Mouse (Mus musculus) ZHBTc4 (cell line): ENCODE measurements at regions not wholly inside any gene's neighbourhood (a gene's known extent, or its start where the extent isn't known, plus 50 kb on each side); places are given as distances from the start of the nearest gene placed in this dataset.
A peak's percentile ranks its signal among the peaks of the same experiment; 100 is the strongest.

Experiments
- DNase-seq: peaks from one replicate; pipeline ENCODE4 v3.0.0-alpha.2; 2011; ENCODE audit warnings: low read depth, low spot score

GRCm38 (mm10) chr4:105555941-105556340 lies 233.7 kb upstream of the Gm12728 start:
- DNase-seq: no peak

GRCm38 (mm10) chr4:105557396-105557795 lies 232.3 kb upstream of the Gm12728 start:
- DNase-seq: no peak

- DNase-seq: no peak
Measured at GRCm38 (mm10) chr4:105560055-105560454, 229.6 kb upstream of the Gm12728 start.

GRCm38 (mm10) chr4:105560781-105561180 lies 228.9 kb upstream of the Gm12728 start:
- no peak for DNase-seq

GRCm38 (mm10) chr4:105561611-105562010 lies 228.1 kb upstream of the Gm12728 start:
- DNase-seq: no peak

- DNase-seq: peak; percentile 80
Measured at GRCm38 (mm10) chr4:105565796-105566195, 223.9 kb upstream of the Gm12728 start.

- DNase-seq: no peak
Measured at GRCm38 (mm10) chr4:105566513-105567457, 222.9 kb upstream of the Gm12728 start.

- no peak for DNase-seq
Measured at GRCm38 (mm10) chr4:105569671-105570070, 220.0 kb upstream of the Gm12728 start.

- DNase-seq: no peak
Measured at GRCm38 (mm10) chr4:105575550-105575949, 214.1 kb upstream of the Gm12728 start.

- DNase-seq: no peak
Measured at GRCm38 (mm10) chr4:105580987-105581386, 208.7 kb upstream of the Gm12728 start.

- no peak for DNase-seq
Measured at GRCm38 (mm10) chr4:105584329-105584925, 205.2 kb upstream of the Gm12728 start.

GRCm38 (mm10) chr4:105603661-105604060 lies 186.0 kb upstream of the Gm12728 start:
- peak; percentile 73 for DNase-seq

- DNase-seq: no peak
Measured at GRCm38 (mm10) chr4:105604607-105605006, 185.1 kb upstream of the Gm12728 start.

GRCm38 (mm10) chr4:105606731-105607130 lies 182.9 kb upstream of the Gm12728 start:
- no peak for DNase-seq

GRCm38 (mm10) chr4:105610917-105611316 lies 178.8 kb upstream of the Gm12728 start:
- no peak for DNase-seq

- no peak for DNase-seq
Measured at GRCm38 (mm10) chr4:105614390-105614789, 175.3 kb upstream of the Gm12728 start.

- no peak for DNase-seq
Measured at GRCm38 (mm10) chr4:105626371-105627320, 163.0 kb upstream of the Gm12728 start.

GRCm38 (mm10) chr4:105629581-105629980 lies 160.1 kb upstream of the Gm12728 start:
- DNase-seq: no peak

- no peak for DNase-seq
Measured at GRCm38 (mm10) chr4:105630595-105631369, 158.9 kb upstream of the Gm12728 start.

- no peak for DNase-seq
Measured at GRCm38 (mm10) chr4:105632581-105633358, 156.9 kb upstream of the Gm12728 start.
